Mouse (Mus musculus): ENCODE results near the gene Olfr603. TPM values are rescaled to one million over a fixed set of nuclear protein-coding genes. Genes with fewer than 3 reads are reported as not detected.
"Not testable (repeated sequence)": the region's sequence is repeated elsewhere in the genome, so short reads cannot be mapped to it uniquely, and the experiment has no call there.

Olfr603 gene
- polyA plus RNA-seq (2012; rRNA removed): not detected in 2 replicates

DNA sequence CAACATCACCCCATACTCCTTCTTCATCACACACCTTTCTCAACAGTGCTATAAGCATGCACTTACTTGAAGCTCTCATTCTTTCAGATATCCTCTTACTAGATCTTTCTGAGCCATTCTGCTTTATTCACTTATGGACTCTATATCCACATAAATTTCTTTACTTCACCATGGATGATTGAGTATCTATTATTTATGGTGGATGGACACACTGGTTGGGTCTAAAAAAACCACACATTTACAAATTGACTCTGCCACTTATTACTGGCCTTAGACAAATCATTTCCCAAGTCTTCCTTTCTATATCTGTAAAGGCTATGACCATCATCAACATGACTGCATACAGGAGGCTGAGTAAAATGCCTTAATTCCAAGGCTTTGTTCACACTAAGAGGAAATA lies at the start of gene Olfr603:
Olfr603 (minus strand) TSS at position 101 of the 400 bp plus-strand sequence.
- no peak for TF ChIP-seq POLR2A (IDR thresholded peaks at IDR 0.05; ENCODE audit: low read depth, low read length)
- no peak for TF ChIP-seq CTCF (IDR thresholded peaks at IDR 0.05; ENCODE audit: extremely low read depth, insufficient read length, insufficient replicate concordance, low read depth, low read length)
- no peak within 1 kb of the TSS for H3K27ac ChIP-seq (ENCODE audit: insufficient read depth, low read depth, low read length)

GRCm38 (mm10) chr7:103414772-103415171 lies 28.8 kb upstream of the Olfr603 start, which contains the start of gene Usp17lc:
Gene Usp17lc (plus strand): TSS chr7:103415072.
- not testable (repeated sequence) for H3K4me3 ChIP-seq (ENCODE audit: low read depth, low read length); H3K36me3 ChIP-seq (ENCODE audit: control insufficient read depth, insufficient read depth, low read length); H3K4me1 ChIP-seq (ENCODE audit: control insufficient read depth, insufficient read depth, insufficient read length, low read length); H3K27ac ChIP-seq (ENCODE audit: insufficient read depth, low read depth, low read length); H3K27me3 ChIP-seq (ENCODE audit: control insufficient read depth, insufficient read depth, low read length)
- WGBS: 53% methylated on average over 1 of the region's 1 CpGs

More for the DNA sequence above, at the start of gene Olfr603:
- H3K27me3 ChIP-seq (ENCODE audit: control insufficient read depth, insufficient read depth, low read length): no peaks in the 10 kb centered on the region
- no peaks in the 10 kb centered on the region for H3K4me1 ChIP-seq (ENCODE audit: control insufficient read depth, insufficient read depth, insufficient read length, low read length)
- no peak within 1 kb of the TSS for H3K4me3 ChIP-seq (ENCODE audit: low read depth, low read length)
- H3K36me3 ChIP-seq (ENCODE audit: control insufficient read depth, insufficient read depth, low read length): no peaks in the 10 kb centered on the region

GRCm38 (mm10) chr7:103406521-103407055 lies 20.6 kb upstream of the Olfr603 start:
- not testable (repeated sequence) for H3K4me3 ChIP-seq (ENCODE audit: low read depth, low read length); H3K36me3 ChIP-seq (ENCODE audit: control insufficient read depth, insufficient read depth, low read length); H3K4me1 ChIP-seq (ENCODE audit: control insufficient read depth, insufficient read depth, insufficient read length, low read length); H3K27me3 ChIP-seq (ENCODE audit: control insufficient read depth, insufficient read depth, low read length); H3K27ac ChIP-seq (ENCODE audit: insufficient read depth, low read depth, low read length)
- WGBS: 29% methylated on average over 3 of the region's 3 CpGs

DNA sequence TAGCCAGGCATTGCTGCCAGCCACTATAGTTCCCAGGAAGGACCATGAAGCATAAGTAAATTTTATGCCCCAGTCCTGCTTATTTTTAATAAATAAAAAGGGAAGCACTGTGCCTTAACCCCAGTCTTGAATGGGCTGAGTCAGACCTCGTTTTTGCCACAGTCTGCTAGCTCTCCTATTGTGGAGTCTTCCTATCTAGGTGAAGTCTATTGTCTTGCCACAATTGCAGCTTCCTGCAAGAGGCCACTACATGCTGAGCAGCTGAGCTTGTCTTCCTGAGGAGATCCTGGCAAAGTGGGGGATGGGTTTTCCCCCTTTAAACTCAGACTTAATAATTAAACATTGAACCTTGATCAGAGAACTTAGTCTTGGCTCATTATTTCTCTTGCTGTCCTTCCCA lies 13.0 kb upstream of the Olfr603 start:
- no peaks in the 10 kb centered on the region for H3K27me3 ChIP-seq (ENCODE audit: control insufficient read depth, insufficient read depth, low read length)
- H3K36me3 ChIP-seq (ENCODE audit: control insufficient read depth, insufficient read depth, low read length): no peaks in the 10 kb centered on the region
- no peaks in the 10 kb centered on the region for H3K4me1 ChIP-seq (ENCODE audit: control insufficient read depth, insufficient read depth, insufficient read length, low read length)
- no peak for TF ChIP-seq POLR2A (IDR thresholded peaks at IDR 0.05; ENCODE audit: low read depth, low read length)
- no peak for TF ChIP-seq CTCF (IDR thresholded peaks at IDR 0.05; ENCODE audit: extremely low read depth, insufficient read length, insufficient replicate concordance, low read depth, low read length)
- H3K4me3 ChIP-seq (ENCODE audit: low read depth, low read length): no peak overlapping the region
- H3K27ac ChIP-seq (ENCODE audit: insufficient read depth, low read depth, low read length): no peak overlapping the region
- WGBS: 4% methylated on average over 1 of the region's 1 CpGs

- no peak overlapping the region for H3K27ac ChIP-seq (ENCODE audit: insufficient read depth, low read depth, low read length)
- H3K36me3 ChIP-seq (ENCODE audit: control insufficient read depth, insufficient read depth, low read length): no peaks in the 10 kb centered on the region
- no peaks in the 10 kb centered on the region for H3K27me3 ChIP-seq (ENCODE audit: control insufficient read depth, insufficient read depth, low read length)
- no peaks in the 10 kb centered on the region for H3K4me1 ChIP-seq (ENCODE audit: control insufficient read depth, insufficient read depth, insufficient read length, low read length)
- TF ChIP-seq POLR2A (IDR thresholded peaks at IDR 0.05; ENCODE audit: low read depth, low read length) (no peak), CTCF (IDR thresholded peaks at IDR 0.05; ENCODE audit: extremely low read depth, insufficient read length, insufficient replicate concordance, low read depth, low read length) (no peak)
- H3K4me3 ChIP-seq (ENCODE audit: low read depth, low read length): no peak overlapping the region
Observed at GRCm38 (mm10) chr7:103397758-103398157, 11.8 kb upstream of the Olfr603 start.

- TF ChIP-seq CTCF (IDR thresholded peaks at IDR 0.05; ENCODE audit: extremely low read depth, insufficient read length, insufficient replicate concordance, low read depth, low read length): no peak
- no peak for TF ChIP-seq POLR2A (IDR thresholded peaks at IDR 0.05; ENCODE audit: low read depth, low read length)
- H3K36me3 ChIP-seq (ENCODE audit: control insufficient read depth, insufficient read depth, low read length): no peaks in the 10 kb centered on the region
- H3K27ac ChIP-seq (ENCODE audit: insufficient read depth, low read depth, low read length): no peak within 1 kb of the TSS
- H3K27me3 ChIP-seq (ENCODE audit: control insufficient read depth, insufficient read depth, low read length): no peaks in the 10 kb centered on the region
- 92% methylated on average over 1 of the region's 1 CpGs for WGBS
- H3K4me1 ChIP-seq (ENCODE audit: control insufficient read depth, insufficient read depth, insufficient read length, low read length): no peaks in the 10 kb centered on the region
- H3K4me3 ChIP-seq (ENCODE audit: low read depth, low read length): no peak within 1 kb of the TSS
Observed at GRCm38 (mm10) chr7:103362555-103362954, 23.4 kb downstream of the Olfr603 start, which contains the start of gene Olfr601. Gene Olfr601 (minus strand): TSS chr7:103362655.

DNA sequence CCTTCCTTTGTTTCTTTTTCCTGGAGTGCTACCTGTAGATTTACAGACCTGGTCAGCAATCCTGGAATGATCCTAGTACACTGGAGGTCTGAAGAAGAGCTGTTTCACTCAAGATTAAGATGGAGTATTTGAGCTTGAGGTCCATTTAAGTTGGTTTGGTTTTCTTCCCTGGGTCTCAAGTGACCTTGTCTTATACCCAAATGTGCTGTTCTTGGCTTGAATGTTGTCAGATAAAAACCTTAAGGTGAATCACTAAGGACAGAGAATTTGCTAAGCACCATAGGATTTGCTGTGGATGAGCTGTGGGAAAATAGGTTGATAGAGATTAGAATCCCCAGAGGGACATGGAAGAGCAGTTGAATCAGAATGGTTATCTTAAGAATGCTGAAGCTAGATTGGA lies 36.4 kb downstream of the Olfr603 start, which contains the start of gene Olfr600:
Olfr600 (minus strand) TSS at position 101 of the 400 bp plus-strand sequence.
- Histone ChIP-seq H3K36me3 (ENCODE audit: control insufficient read depth, insufficient read depth, low read length) (no peaks in the 10 kb centered on the region), H3K27ac (ENCODE audit: insufficient read depth, low read depth, low read length) (no peak within 1 kb of the TSS), H3K4me1 (ENCODE audit: control insufficient read depth, insufficient read depth, insufficient read length, low read length) (no peaks in the 10 kb centered on the region), H3K4me3 (ENCODE audit: low read depth, low read length) (no peak within 1 kb of the TSS), H3K27me3 (ENCODE audit: control insufficient read depth, insufficient read depth, low read length) (no peaks in the 10 kb centered on the region)
- TF ChIP-seq CTCF (IDR thresholded peaks at IDR 0.05; ENCODE audit: extremely low read depth, insufficient read length, insufficient replicate concordance, low read depth, low read length) (no peak), POLR2A (IDR thresholded peaks at IDR 0.05; ENCODE audit: low read depth, low read length) (no peak)

DNA sequence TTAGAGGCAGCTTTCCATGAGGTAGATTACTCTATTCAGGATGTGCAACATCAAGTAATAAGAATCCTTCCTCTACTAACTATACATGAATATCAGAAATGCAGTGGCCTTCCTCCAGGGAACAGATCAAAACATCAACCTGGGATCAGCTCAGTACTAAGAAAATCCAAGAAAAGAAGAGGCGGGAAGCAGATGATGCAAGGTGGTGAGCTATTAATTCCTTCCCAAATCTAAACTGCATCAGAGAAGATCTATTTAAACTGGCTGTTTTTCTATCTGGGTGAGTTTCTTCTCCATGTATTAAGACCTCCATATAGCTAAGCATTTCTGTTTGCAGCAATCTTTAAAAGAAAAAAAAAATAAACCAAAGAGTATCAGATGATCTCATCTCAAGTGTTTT lies 50.4 kb downstream of the Olfr603 start, which contains the start of gene Olfr599:
Olfr599 (plus strand) TSS at position 301 of the 400 bp plus-strand sequence.
- H3K36me3 ChIP-seq (ENCODE audit: control insufficient read depth, insufficient read depth, low read length): no peaks in the 10 kb centered on the region
- TF ChIP-seq POLR2A (IDR thresholded peaks at IDR 0.05; ENCODE audit: low read depth, low read length) (no peak), CTCF (IDR thresholded peaks at IDR 0.05; ENCODE audit: extremely low read depth, insufficient read length, insufficient replicate concordance, low read depth, low read length) (no peak)
- H3K4me1 ChIP-seq (ENCODE audit: control insufficient read depth, insufficient read depth, insufficient read length, low read length): no peaks in the 10 kb centered on the region
- no peak within 1 kb of the TSS for H3K4me3 ChIP-seq (ENCODE audit: low read depth, low read length)
- WGBS: 86% methylated on average over 1 of the region's 1 CpGs
- H3K27ac ChIP-seq (ENCODE audit: insufficient read depth, low read depth, low read length): no peak within 1 kb of the TSS
- H3K27me3 ChIP-seq (ENCODE audit: control insufficient read depth, insufficient read depth, low read length): no peaks in the 10 kb centered on the region

Other genes with a start within 250 kb of the Olfr603 start
- not detected in 2 replicates for gene Olfr588-ps1, start 245.3 kb downstream of the Olfr603 start, polyA plus RNA-seq (2012; rRNA removed)
- gene Olfr589, start 229.8 kb downstream of the Olfr603 start, polyA plus RNA-seq (2012; rRNA removed): not detected in 2 replicates
- gene Olfr591, start 207.8 kb downstream of the Olfr603 start, polyA plus RNA-seq (2012; rRNA removed): not detected in 2 replicates
- not detected in 2 replicates for gene Olfr592, start 201.4 kb downstream of the Olfr603 start, polyA plus RNA-seq (2012; rRNA removed)
- not detected in 2 replicates for gene Olfr593, start 174.3 kb downstream of the Olfr603 start, polyA plus RNA-seq (2012; rRNA removed)
- gene Olfr594, start 169.2 kb downstream of the Olfr603 start, polyA plus RNA-seq (2012; rRNA removed): not detected in 2 replicates
- gene Usp17ld, start 133.7 kb downstream of the Olfr603 start, polyA plus RNA-seq (2012; rRNA removed): not detected in 2 replicates
- not detected in 2 replicates for gene Olfr596, start 80.5 kb downstream of the Olfr603 start, polyA plus RNA-seq (2012; rRNA removed)
- gene Olfr597, start 69.9 kb downstream of the Olfr603 start, polyA plus RNA-seq (2012; rRNA removed): not detected in 2 replicates
- gene Olfr598, start 62.6 kb downstream of the Olfr603 start, polyA plus RNA-seq (2012; rRNA removed): not detected in 2 replicates
- gene Olfr599, start 50.3 kb downstream of the Olfr603 start, polyA plus RNA-seq (2012; rRNA removed): not detected in 2 replicates
- gene Olfr600, start 36.5 kb downstream of the Olfr603 start, polyA plus RNA-seq (2012; rRNA removed): not detected in 2 replicates
- gene Olfr601, start 23.5 kb downstream of the Olfr603 start, polyA plus RNA-seq (2012; rRNA removed): not detected in 2 replicates
- gene Usp17lc, start 28.9 kb upstream of the Olfr603 start, polyA plus RNA-seq (2012; rRNA removed): not detected in 2 replicates
- not detected in 2 replicates for gene Olfr605, start 59.3 kb upstream of the Olfr603 start, polyA plus RNA-seq (2012; rRNA removed)
- gene Olfr606, start 62.9 kb upstream of the Olfr603 start, polyA plus RNA-seq (2012; rRNA removed): not detected in 2 replicates
- gene Olfr607, start 78.0 kb upstream of the Olfr603 start, polyA plus RNA-seq (2012; rRNA removed): not detected in 2 replicates
- gene Olfr608, start 83.7 kb upstream of the Olfr603 start, polyA plus RNA-seq (2012; rRNA removed): not detected in 2 replicates
- gene Olfr609, start 111.9 kb upstream of the Olfr603 start, polyA plus RNA-seq (2012; rRNA removed): not detected in 2 replicates
- not detected in 2 replicates for gene Olfr610, start 125.9 kb upstream of the Olfr603 start, polyA plus RNA-seq (2012; rRNA removed)
- not detected in 2 replicates for gene Olfr611, start 134.7 kb upstream of the Olfr603 start, polyA plus RNA-seq (2012; rRNA removed)
- gene Olfr612, start 156.5 kb upstream of the Olfr603 start, polyA plus RNA-seq (2012; rRNA removed): not detected in 2 replicates
- gene Olfr613, start 161.9 kb upstream of the Olfr603 start, polyA plus RNA-seq (2012; rRNA removed): not detected in 2 replicates
- not detected in 2 replicates for gene Olfr615, start 169.9 kb upstream of the Olfr603 start, polyA plus RNA-seq (2012; rRNA removed)
- not detected in 2 replicates for gene Olfr616, start 183.0 kb upstream of the Olfr603 start, polyA plus RNA-seq (2012; rRNA removed)
- not detected in 2 replicates for gene Olfr617, start 186.9 kb upstream of the Olfr603 start, polyA plus RNA-seq (2012; rRNA removed)
- not detected in 2 replicates for gene Olfr618, start 203.9 kb upstream of the Olfr603 start, polyA plus RNA-seq (2012; rRNA removed)
- gene Olfr619, start 214.4 kb upstream of the Olfr603 start, polyA plus RNA-seq (2012; rRNA removed): not detected in 2 replicates
- gene Olfr620, start 226.4 kb upstream of the Olfr603 start, polyA plus RNA-seq (2012; rRNA removed): not detected in 2 replicates